Mouse (Mus musculus) midbrain, embryonic 10.5 days (tissue): ENCODE data around the gene Sult2a5. TPM values are rescaled to one million over a fixed set of nuclear protein-coding genes. Genes with fewer than 3 reads are reported as not detected.

ENCODE experiments used
- DNase-seq: peaks from one replicate; pipeline ENCODE4 v3.0.0-alpha.2; 2017; ENCODE audit warnings: low spot score
- H3K27ac ChIP-seq: fragments of 300-500 bp; sonication (generic); replicated peaks from 2 replicates; pipeline ENCODE4 v1.5.1; 2016; ENCODE audit warnings: mild to moderate bottlenecking
- H3K27me3 ChIP-seq: fragments of 300-500 bp; sonication (generic); 2 replicates; pipeline ENCODE4 v1.6.1; 2016; ENCODE audit warnings: low read depth, mild to moderate bottlenecking; ENCODE audit not compliant: poor library complexity, severe bottlenecking
- H3K36me3 ChIP-seq: fragments of 300-500 bp; sonication (generic); 2 replicates; pipeline ENCODE4 v1.6.1; 2016; ENCODE audit warnings: mild to moderate bottlenecking, moderate library complexity
- H3K4me1 ChIP-seq: fragments of 300-500 bp; sonication (generic); 2 replicates; pipeline ENCODE4 v1.6.1; 2016
- H3K4me3 ChIP-seq: fragments of 300-500 bp; sonication (generic); 2 replicates; pipeline ENCODE4 v1.5.1; 2016; ENCODE audit warnings: mild to moderate bottlenecking, moderate library complexity
- H3K9me3 ChIP-seq: fragments of 300-500 bp; sonication (generic); replicated peaks from 2 replicates; pipeline ENCODE4 v1.6.1; 2016; ENCODE audit warnings: mild to moderate bottlenecking
- polyA plus RNA-seq: library from polyadenylated mRNA; unstranded; fragments of >200 nt; fragmentation: Nextera tagmentation; extraction: Ambion mirVana; gene quantifications from 2 replicates; pipeline ENCODE4 v1.2.1, GENCODE M21; 2016

Gene Sult2a5
- not detected in 2 replicates for polyA plus RNA-seq

DNA sequence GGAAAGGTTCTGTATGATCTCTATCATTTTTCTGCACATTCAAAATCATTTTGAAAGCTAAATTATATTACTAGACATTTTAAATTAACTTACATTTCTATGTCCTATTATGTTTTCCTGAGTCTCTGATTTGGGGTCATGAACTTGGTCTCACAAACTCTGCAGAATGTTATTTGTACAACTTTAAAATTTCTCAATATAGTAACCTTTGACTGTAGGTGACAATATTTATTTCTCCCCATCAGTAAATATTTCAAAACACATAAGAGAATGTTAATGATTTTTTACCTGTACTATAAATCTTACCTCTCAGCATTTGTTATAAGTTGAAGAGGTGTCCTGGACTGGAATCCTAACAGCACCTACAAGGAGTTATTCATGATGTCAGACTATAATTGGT is at the start of gene Sult2a5:
Sult2a5 (plus strand) TSS at position 301 of the 400 bp plus-strand sequence.
- no peak for DNase-seq
- Histone ChIP-seq H3K4me1 (no peaks in the 10 kb centered on the region), H3K27ac (no peak within 1 kb of the TSS), H3K4me3 (no peak within 1 kb of the TSS), H3K9me3 (peaks cover 18% of the 10 kb centered on the region), H3K36me3 (no peaks in the 10 kb centered on the region), H3K27me3 (no peaks in the 10 kb centered on the region)

Other genes with a start within 250 kb of the Sult2a5 start
- gene Cabp5, start 225.8 kb upstream of the Sult2a5 start, polyA plus RNA-seq: not detected in 2 replicates
- not detected in 2 replicates for gene Bsph1, start 173.1 kb upstream of the Sult2a5 start, polyA plus RNA-seq
- not detected in 2 replicates for gene Bsph2, start 52.9 kb upstream of the Sult2a5 start, polyA plus RNA-seq
- gene Sult2a2, start 109.5 kb downstream of the Sult2a5 start, polyA plus RNA-seq: not detected in 2 replicates
- not detected in 2 replicates for gene Sult2a1, start 213.4 kb downstream of the Sult2a5 start, polyA plus RNA-seq